Mouse (Mus musculus): Measurements from ENCODE around the gene Tsku.
A peak's percentile ranks its signal among the peaks of the same experiment; 100 is the strongest.

The Tsku gene

DNA sequence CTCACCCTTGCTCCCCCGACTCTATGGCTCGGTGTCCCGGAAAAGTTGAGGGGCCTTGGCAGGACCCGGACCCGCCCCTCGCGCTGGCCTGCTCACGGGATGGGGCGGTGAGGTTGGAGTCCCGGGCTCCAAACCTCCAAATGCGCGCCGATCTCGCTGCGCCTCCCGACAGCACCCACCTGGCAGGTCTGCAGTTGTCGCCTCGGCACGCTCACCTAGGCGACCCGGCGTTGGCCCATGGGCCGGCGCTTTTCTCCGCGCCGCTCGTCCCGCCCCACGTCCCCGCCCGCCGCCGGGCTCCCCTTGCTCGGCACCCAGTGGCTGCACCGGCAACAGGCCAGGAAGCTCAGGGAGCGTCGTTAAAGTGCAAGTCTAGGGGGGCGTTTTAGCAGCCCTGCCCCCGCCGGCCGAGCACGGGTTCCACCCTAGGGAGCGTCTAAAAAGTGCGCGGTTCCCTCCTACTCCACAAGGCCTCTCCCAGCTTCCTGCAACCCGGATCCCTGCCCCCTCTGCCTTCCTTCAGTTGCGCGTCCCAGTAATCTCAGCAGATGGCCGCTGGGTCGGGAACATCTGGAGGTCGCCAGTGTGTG lies at the start of gene Tsku:
Gene Tsku (minus strand): TSS at position 266 of the 590 bp plus-strand sequence.
- DNase-seq = peak; percentile 89

DNA sequence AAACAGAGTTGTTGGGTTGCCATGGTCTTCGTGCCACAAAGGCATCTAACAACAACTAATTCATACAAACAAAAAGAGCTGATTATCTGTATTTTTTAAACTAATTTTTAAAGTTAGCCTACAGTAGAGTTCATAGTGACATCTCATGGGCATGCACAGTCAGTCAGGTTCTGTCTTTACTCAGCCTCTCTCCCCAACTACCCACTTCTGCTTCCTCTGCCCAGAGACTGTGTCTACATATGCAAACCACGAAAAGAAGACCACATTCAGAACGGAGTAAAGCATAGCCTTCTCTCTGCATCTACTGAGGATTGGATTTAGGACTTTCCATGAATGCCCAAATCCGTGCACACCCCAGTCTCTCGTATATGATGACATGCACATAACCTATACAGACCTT lies 46.5 kb upstream of the Tsku start:
- no peak for DNase-seq

GRCm38 (mm10) chr7:98403996-98404395 lies 42.9 kb upstream of the Tsku start:
- DNase-seq = no peak

DNA sequence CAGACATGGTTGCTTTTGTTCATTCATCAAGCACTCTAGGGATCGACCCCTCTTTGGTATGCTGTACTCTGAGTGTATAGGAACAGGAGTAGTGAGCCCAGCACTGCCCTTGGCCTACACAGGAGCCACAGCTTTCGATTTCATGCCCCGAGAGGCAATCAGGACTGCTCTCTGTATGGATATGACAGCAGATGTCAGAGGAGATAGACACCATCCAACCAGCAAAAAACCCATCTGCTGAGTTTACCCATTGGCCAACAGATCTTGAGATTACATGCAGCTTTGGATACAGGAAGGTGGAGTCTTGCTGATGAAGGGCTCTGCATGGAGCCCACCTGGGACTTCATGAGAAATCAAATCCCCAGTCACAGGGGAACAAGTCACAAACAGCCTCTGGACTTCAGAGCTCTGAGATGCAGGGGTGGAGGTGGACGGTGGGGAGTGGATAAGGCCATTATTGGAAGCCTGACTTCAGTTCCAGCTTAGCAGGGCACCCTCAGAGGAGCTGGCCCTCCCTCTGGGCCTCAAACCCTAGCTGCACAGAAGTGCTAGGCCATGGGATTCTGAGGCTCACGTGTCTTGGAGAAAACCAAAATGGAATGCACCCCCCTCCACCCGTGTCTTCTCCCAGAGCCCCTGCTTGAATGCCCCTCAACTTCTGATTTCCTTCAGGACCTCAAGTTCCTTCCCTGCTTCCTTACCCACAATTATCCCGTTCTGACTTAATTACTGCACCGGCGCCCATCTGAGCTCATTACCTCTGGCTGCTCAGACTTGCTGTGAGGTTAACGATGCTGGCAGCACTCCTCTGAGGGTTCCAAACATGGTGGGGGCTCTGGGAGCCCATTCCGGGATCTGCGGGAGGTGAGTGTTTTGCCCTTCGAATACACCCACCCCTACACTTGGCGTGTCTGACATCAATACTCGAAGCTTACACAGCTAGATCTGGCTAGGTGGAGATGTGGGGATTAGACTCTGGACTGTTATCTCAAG lies 41.8 kb upstream of the Tsku start:
- no peak for DNase-seq

GRCm38 (mm10) chr7:98392466-98393201 lies 31.5 kb upstream of the Tsku start:
- peak; percentile 26 for DNase-seq

DNA sequence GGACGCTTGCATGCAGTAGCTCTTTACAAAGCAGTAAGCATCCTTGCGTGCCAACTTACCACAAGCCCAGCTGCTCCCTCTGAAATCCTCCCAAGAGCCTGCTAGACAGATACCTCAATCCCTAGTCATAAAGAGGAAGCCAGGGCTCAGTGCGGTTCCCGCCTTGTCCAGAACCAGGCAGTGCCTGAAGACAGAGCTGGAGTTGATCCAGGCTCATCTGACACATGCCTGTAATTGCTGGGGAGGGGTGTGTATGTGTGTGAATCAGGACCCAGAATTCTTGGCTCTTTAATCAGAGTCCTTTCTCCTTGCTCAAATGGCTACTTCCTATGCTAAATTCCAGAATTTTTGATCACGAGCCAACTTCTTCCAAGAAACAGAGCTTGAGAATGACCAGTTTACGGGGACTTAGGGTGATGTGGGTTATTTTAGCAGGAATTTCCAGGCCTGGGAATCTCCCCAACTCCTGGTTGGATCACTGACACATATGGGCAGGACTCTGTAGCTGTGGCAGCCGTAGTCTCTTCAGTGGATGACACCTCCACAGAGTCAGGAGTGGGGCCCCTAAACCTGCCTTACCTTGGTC lies 30.3 kb upstream of the Tsku start:
- DNase-seq = no peak

DNA sequence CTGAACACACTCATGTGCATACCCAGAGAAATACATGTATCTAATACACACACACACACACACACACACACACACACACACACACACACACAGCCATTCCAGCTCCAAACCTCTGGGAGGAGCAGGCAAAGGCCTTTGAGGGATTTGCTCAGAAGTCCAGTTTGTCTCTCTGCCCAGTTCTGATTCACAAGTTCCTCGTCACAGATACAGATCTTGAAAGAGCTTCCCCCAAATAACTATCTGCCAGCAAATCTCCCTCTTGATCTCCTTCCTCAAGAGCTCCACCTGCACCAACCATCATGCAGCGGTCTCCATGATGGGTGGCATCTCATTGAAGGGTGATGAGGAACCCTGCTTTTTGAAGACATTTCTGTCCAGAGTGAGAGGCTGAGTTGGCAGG lies 29.4 kb upstream of the Tsku start:
- DNase-seq = no peak

- no peak for DNase-seq
These were observed 28.5 kb upstream of the Tsku start for GRCm38 (mm10) chr7:98389656-98390055.

DNA sequence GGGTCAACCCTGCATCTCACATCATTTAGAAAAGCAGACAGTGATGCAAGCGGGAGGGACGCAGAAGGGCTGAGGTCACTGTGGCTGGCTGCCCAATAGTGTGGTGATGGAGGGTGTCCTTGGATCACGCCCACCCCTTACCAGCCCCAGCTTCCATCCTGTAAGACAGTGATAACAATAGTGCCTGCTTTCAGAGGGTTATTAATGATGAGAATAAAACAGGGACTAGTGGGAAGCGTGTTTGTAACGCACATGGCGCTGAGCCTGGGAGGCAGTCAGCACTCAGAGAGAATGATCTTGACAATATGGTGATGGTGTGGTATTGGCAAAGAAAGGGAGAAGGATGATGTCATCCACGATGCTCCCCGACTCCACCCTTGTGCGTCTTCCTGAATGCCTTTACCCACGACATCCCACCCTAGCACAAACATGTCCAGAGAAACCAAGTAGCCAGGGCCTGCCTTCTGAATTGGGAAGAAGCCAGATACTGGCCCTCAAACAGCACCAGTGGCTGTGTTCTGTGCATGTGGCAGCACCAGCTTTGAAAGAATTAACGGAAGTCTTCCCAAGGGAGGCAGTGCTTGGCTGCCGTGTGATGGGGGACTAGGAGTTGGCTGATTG lies 27.9 kb upstream of the Tsku start:
- DNase-seq = no peak

DNA sequence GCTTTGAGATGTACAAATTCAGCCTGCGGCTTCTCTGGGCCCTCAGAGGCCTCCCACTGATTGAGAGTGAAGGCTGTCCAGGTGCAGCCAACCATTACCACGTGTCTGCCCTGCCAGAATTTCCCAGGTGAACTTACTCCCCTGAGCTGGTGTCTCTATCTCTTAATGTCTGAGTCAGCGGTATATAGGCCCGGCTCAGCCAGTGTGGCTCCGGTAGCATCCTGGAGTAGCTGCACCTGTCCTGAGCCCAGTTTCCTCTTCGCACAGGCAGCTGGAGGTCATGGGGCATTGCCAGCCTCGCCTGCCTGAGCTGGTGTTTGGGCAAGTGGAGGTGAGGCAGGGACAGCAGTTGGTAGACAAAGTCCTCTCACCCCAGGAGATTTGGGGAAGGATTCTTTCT lies 26.1 kb upstream of the Tsku start:
- no peak for DNase-seq

DNA sequence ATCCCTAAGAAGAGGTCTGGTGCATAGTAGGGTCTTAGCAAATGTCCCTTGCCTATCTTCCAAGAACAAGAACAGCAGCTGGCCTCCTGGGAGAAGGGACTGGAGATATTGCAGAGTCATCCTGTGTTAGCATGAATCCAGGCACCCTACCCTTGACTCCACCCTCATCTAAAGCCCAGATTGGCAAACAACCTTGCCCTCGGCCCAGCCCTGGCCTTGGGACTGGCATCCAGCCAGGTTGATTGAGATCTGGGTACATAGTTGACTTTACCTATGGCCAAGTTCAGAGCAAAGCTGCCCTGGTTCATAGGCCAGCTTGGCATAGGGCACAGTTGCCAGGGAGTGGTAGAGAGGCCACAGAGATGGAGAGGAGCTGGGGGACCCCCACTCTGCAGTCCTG lies 24.0 kb upstream of the Tsku start:
- DNase-seq = peak; percentile 81

- peak; percentile 83 for DNase-seq
These were observed 22.2 kb upstream of the Tsku start for GRCm38 (mm10) chr7:98383337-98383736.

DNA sequence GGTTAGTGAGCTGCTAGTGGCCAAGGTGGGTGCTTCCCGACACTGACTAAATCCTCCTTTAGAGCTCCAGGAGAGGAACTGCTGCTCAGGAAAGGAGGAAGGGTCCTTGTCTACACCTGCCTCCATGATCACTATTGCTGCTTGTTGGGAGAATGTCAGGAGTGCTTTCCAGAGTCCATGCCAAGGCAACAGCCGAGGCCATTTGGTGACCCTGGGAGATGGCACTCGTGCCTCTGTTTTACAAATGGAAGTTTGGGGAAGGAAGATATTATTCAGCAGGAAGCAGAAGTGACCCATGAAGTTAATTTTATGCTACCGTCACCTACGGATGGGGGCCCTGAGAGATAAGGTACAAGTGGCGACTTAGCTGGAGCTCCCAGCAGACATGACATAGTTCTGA lies 21.7 kb upstream of the Tsku start:
- DNase-seq = no peak

GRCm38 (mm10) chr7:98380224-98380925 lies 19.2 kb upstream of the Tsku start:
- DNase-seq = no peak

- DNase-seq = no peak
These were observed 18.1 kb upstream of the Tsku start for GRCm38 (mm10) chr7:98379232-98379631.

DNA sequence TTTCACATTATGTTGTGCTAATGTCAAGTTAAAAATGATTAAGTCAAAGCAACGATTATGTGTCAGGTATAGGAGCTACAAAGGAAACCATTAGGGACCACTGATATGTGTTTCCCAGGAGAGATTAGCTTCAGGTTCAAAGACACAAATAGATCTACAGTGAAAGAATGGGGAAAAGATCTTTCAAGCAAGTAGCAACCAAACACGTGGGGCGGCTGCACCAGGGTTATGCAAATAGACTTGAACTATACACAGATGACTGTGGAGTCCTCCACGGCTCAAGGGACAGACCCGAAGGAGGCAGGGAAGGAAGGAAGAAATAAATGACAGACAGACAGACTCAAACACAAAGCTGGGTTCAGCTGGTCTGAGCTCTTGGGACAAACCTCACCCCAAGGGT lies 16.1 kb upstream of the Tsku start:
- DNase-seq = no peak

DNA sequence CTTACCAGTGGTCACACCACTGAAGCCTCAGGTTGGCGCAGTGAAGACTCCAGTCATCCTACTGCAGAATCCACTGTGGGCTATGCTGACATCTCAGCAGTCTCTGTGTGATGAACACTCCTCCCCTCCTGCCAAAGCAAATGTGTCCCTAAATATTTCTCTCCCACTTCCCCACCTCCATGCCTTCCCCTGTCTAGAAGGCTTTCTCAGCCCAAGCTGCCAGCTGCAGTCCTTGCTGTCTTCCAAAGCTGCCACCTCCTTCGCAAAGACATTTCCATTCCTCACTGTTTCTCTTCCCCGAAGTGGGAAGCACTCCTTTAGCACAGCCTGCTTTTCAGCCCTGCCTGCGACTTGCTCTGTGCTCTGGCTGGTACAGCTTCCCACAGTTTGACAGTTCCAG lies 10.0 kb upstream of the Tsku start:
- DNase-seq = no peak

DNA sequence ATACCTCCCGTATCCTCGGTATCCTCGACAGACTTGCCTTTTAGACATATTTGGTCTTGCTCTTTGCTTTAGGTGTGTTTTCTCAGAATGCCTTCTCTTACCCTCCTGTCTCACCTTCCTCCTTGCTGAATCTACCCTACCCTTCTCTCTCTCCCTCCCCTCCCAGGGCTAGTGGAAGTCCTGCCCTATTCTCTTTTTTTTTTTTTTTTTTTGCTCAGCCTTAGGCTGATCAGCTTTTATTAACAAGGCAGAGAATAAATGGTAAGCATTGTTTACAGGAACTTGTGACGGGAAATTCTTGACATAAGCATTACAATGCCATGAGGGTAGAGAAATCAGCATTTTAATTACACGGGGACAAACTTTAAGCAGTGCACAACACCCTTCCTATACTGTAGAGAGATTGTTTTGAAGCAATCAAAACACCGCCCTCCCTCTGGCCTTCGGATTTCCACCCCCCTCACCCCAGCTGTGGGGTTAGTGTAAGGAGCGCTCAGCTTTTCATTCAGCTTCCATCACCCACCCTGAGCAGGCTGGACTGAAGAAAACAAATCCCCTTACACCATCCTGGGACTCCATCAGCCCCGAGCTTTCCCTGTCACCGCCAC lies 8.7 kb upstream of the Tsku start:
- no peak for DNase-seq

GRCm38 (mm10) chr7:98361662-98362061 lies 534 bp upstream of the Tsku start:
- DNase-seq = no peak

GRCm38 (mm10) chr7:98360621-98360990 lies 522 bp downstream of the Tsku start:
- no peak for DNase-seq

DNA sequence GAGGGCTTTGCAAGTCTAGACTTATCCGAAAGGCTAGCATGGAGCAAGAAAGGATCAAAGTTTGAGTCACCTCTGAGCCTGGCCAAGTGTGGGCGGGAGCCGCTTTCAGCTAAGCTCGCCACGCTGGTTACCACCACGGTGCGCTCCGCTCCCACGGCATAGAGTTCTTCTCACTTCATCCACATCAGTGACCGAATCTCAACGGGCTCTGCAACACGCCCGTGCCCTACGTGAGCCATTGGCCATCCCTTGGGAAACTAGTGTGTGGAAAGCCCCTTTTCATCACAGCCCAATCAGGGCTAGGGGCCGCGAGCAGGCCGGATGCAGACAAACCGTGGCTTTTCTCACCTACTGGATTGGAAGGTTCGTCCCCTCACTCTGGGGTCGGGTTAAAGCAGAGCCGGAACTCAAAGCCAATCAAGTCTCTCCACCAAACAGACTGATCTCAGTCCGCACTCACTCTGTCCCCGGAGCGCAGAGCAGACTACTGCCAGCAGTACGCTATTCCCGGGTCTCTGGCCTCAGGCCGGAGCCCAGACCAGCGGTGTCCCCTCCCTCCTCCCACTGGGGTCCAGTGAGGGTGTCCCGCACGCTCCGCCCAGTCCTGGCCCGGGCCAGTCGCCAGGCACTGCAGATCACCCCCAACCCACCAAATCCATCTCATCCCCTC lies 1.0 kb downstream of the Tsku start:
- DNase-seq = peak; percentile 45

Measured in lung, postnatal 36 days (tissue).